Mouse (Mus musculus) urinary bladder, adult 18-20 months (tissue): ENCODE measurements around the gene Sema5b.
"Not testable (repeated sequence)": the region's sequence is repeated elsewhere in the genome, so short reads cannot be mapped to it uniquely, and the experiment has no call there.

Source experiments
- DNase-seq, 2 experiments: peaks; one replicate each; pipeline ENCODE4 v3.0.0; 2022; ENCODE audit warnings: low spot score in 2 of 2, mixed read lengths in 2 of 2

Sema5b gene

DNA sequence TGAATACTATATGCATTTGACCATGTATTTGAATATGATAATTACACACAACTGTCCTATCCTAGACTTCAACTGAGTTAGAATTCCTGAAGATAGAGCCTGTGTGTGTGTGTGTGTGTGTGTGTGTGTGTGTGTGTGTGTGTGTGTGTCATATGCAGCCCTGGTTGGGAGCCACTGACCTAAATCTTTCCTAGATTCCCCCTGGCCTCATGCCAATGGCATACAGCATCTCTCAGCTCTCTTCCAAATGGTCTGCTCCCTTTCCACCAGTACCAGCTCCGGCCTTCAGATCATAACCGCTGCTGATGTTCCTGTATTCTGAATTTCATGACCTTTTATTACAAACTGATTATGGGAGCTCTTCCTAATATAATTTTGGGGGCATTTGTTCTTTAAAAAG lies 8.4 kb downstream of the Sema5b start:
- no peak for DNase-seq

DNA sequence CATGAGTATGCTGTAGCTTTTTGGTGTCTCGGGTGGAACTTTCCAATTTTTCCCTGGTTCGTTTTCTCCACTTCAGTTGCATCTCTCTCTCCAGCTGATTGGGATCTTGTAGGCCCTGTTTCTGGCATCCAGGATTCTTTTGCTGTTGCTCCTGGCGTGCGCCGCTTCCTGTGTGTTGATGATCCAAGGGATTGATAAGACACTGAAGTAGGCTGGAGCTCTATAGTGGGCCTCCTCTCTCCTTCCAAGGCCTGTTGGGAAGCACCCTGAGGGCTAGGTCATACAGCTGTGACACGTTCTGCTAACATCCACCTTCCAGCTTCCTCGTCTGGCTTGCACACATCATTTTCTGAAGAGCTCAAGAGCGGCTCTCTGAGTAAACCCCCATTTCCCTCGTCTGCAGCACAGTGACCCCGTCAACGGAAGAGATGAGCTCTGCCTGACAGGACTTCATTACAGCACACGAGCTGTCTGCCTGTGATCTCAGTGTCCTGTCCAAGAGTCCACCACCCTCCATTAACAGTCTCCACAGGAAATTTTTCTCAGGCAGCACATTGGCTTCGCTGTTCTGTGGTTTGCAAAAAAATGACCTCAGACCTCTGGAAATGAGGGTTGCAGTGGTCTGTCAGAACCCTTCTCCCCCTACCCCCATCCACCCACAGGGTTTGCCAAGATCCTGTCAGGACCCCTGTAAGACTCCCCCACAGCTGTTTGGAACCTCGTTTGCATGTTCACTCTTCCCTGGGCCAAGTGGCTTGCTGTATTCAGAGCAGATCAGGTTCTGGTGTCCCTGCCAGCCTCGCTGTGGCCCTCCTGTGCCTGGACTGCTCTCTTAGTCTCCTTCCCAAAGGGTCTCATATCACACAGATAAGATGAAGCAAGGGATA lies 14.9 kb downstream of the Sema5b start:
- DNase-seq, result no peak

DNA sequence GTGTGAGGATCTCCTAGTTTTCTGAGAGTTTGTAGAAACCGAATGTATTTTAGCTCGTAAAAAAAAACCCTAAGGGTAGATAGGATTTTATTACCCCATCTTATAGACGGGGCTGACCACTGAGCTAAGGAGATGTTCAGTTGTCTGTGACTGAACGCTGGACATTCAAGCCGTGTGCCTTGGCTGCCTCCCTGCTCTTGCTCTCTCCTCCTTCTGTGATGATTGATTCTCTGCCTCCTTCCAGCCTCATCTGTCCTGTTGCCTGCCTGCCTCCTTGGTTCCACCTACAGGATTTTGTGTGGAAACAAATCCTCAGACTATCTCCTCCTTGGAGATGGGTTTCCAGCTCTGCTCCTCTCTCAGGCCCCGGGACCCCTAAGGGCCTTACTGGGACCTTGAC lies 16.1 kb downstream of the Sema5b start:
- no peak for DNase-seq

DNA sequence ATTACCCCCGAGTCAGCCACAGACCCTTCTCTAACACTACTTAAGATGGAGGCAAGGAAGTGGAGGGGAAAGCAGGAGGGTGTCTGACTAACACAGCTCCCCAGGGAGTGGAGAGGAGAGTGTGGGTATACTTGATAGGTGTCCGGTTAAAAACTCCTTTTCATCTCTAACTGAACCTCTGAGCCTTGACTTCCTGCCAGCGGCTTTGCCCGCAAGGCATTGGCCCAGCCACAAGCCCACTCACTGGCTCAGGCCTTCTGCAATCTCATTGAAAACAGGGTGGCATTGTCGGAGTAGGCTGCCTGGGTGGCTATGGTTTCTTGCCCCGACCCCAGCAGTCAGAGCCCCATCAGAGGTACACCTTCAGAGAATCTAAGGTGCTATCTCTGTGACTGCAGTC lies 20.6 kb downstream of the Sema5b start:
- DNase-seq, result no peak

DNA sequence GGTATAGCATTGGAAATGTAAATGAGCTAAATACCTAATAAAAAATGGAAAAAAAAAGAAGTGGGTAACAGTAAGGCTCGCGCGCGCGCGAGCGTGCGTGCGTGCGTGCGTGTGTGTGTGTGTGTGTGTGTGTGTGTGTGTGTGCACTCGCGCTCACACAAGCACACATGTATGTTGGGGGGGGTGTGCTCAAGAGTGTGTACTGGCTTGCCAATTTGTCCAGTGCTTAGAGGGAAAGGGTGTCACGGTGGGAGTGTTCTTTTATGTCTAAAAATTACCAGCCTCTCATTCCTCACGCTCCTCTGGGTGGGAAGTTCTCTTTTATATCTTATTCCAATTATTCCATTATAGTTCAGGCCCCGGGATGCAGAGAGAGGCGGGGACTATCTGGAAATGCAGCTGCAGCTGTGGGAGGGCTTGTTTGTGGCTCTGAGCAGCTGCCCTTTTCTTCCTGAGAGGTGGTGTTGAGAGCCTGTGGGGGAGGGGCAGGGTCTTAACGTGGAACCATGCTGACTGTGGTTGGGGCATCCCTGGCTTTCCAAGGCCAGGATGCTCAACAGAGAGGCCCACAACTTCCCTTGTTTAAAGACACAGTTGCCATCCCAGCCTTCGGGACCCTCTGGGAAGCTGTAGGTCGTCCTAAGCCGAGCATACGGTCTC lies 23.4 kb downstream of the Sema5b start:
- no peak for DNase-seq

DNA sequence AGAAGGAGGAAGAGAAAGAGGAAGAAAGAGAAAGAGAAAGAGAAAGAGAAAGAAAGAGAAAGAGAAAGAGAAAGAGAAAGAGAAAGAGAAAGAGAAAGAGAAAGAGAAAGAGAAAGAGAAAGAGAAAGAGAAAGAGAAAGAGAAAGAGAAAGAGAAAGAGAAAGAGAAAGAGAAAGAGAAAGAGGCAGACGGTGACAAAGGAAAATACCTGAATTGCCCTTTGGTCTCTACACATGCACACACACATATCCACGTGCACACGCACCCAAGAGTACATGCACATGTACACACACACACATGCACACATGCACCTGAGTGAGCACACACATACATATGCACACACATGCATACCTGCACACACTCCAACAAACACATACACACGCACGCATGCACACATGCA lies 24.7 kb downstream of the Sema5b start:
- not testable (repeated sequence) for DNase-seq

DNA sequence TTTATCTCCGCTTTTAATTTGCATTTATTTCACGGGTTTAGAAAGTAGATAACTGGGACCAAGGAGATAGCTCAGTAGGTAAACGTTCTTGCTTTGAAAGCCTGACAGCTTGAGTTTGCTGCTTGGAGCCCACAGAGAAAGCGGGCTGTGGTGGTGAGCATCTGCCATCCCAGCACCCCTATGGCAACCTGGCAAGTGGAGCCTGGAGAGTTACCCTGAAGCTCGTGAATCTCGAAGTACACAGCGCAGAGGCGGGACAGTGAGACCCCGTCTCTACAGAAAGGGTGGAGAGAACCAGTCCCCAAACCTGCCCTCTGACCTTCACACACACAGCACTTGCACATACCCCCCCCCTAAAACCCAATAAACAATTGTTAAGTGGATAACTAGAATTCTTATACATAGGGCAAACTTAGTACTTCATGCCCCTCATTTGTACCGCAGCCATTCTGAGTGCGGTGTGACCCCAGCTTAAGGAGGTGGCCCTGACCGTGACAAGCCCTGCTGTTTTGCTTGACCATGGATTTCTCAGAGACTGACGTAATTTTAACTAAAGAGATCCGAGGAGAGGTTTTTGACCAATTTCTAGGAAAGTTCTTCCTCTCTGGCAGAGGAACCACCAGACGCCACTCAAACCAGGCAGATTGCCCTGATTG lies 27.4 kb downstream of the Sema5b start:
- DNase-seq, result no peak

DNA sequence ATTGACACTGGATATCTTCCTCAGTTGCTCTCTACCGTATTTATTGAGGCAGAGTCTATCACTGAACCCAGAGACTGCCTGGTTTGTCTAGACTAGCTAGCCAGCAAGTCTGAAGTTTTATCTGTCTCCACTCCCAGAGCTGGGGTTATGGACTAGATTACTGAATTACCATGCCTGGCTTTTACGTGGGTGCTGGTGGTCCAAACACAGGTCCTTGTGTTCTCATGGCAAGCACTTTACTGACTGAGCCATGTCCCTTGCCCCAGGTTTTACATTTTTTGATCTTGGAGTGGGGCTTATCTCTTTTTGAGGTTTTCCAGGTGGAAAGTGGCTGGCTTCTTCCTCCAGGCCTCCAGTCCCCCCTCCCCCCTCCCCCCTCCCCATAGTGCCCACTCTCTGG lies 28.4 kb downstream of the Sema5b start:
- no peak for DNase-seq

DNA sequence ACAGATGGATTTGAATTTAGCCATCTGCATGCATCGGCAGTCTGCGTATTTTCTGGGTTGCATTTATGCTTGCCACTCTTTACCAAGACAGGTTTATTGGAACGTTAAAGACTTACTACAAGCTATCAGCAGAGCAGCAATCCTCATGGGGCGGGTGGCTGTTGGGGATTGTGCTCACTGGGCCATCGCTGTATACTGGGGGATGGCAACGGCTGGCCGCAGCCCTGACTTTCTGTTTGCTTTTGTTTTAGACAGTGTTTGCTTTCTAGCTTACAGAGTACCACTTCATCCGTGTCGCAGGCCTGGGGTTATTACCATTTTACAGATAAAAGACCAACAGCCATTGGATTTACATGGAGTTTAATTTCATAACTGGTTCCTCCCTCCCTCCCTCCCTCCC lies 28.8 kb downstream of the Sema5b start:
- DNase-seq, result no peak

DNA sequence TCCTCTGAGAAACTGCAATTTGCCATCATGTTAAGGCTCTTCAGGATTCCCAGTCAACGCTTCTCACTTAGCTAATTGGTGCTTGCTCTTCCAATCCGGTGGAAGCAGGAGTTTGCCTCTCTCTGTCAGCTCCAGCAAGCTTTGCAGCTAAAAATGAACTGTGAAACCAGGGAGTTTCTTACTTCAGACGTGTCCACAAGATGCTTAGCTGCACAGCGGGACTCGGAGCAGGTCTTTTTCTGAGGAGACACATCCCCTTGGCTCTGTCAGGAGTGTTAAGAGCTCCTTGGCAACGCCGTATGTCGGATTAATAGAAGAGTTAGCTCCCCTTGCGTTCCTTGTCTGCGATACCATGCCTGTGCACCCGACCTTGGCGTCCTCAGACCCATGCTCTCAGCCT lies 29.7 kb downstream of the Sema5b start:
- no peak for DNase-seq

DNA sequence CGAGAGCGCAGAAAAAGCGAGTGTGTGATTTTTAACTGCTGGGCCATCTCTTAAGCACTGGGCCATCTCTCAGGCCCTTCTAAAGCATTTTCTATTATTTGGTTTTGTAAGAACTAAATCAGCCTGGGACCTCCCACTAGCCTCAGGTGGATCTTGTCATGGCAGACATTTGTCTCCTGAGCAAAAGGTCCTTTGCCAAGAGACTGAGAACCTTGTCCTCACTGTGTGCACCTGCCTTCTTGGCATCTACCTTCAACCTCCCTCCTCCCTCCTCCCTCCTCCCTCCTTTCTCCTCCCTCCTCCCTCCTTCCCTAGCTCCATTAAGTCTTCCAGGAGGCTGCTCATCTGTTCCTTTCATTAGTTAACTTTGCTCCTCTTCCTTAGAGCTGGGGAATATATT lies 32.6 kb downstream of the Sema5b start:
- no peak for DNase-seq

DNA sequence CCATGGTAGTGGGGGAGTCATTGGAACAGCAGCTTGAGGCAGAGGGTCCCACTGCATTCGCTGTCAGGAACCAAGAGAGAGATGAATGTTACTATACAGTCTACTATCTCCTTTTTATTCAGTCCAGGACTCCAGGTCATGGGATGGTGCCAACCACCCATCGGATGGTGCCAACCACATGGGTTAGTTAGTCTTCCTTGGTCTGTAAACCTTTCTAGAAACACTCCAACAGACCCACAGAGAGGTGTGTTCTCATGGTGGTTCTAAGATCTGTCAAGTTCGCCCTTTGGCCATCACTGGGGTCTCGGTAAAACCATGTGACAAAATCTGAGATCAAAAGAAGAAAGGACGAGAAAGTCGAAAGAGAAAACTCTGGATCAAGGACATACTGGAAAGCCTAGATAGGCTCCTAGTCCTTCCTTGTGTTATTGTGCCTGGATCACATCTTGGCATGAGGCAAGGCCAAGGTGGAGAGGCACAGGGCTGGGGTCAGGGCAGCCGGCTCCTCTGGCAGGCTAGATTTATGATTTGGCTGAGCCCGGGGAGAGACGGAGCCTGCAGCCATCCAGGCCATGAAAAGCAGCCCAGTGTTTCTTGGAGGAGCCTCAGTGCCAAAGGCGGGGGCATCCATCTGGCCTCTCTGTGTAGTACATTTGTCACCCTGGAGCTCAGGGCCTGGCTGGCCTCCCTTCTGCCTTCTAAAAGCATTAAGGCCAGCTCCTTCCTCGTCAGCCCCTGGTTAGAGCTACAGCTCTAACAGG lies 36.4 kb downstream of the Sema5b start:
- no peak for DNase-seq

DNA sequence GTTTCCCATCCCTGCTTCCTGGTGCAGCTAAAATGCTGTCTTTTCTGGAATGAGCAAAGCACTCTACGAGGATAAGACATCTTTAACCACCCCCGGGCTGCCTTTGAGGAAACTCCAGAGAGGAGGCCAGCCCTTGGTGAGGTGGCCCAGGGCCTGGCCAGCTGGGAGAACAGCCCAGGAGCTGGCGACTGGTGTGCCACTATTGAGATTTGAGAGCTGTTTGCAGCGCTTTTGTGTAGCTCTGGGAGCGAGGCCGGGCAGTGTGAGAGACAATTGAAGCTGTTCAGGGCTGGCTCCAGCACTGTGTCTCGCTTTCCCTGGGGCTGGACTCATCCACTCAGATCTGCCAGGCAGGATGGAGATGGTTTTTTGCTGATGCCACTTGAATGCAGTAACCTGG lies 40.4 kb downstream of the Sema5b start:
- no peak for DNase-seq

DNA sequence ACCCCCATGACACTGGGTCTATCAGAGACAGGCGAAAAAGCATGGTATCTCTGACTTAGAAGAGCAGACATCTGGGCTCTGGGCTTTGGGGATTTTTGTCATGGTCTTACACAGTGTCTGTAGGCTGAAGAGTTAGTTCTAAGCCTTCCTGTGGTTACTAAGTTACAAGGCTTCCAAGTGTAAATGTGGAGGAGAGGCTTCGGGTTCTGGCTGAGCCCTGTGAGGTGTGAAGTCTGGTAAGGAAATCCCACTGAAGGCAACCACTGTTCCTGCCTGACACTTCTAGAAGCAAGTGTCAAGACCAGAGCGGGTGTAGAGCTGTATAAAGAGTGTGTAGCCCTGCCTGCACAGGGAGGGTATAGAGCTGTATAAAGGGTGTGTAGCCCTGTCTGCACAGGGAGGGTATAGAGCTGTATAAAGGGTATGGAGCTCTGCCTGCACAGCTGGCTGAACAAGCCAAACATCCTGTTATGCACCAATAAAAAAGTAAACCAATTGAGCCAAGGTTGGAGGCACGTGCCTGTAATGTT lies 42.7 kb downstream of the Sema5b start:
- DNase-seq, result no peak

DNA sequence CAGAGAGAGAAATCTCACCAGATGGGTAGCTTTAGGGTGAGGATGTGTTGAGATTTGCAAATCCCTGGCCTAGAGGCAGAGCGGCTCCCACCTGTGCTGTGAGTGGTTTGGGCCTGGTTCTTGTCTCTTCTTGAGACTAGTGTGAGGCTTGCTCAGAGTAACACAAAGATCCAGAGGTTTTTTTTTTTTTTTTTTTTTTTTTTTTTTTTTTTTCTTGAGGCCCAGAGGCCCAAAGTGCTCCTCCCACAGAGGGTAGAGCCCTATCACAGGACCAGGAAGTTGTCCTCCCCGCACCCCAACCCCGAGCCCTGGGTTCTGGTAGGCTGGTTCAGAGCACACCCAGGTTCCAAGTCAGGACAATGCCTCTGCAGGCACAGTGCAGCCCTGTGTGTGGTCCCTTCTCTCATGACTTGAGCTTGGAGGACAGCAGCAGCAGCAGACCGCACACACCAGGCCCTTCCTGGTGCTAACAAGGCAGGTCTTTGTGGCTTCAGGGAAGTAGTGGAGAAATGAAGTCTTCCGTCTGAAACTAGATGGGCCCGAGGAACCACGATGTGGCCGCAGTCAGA lies 44.3 kb downstream of the Sema5b start:
- no peak for DNase-seq

DNA sequence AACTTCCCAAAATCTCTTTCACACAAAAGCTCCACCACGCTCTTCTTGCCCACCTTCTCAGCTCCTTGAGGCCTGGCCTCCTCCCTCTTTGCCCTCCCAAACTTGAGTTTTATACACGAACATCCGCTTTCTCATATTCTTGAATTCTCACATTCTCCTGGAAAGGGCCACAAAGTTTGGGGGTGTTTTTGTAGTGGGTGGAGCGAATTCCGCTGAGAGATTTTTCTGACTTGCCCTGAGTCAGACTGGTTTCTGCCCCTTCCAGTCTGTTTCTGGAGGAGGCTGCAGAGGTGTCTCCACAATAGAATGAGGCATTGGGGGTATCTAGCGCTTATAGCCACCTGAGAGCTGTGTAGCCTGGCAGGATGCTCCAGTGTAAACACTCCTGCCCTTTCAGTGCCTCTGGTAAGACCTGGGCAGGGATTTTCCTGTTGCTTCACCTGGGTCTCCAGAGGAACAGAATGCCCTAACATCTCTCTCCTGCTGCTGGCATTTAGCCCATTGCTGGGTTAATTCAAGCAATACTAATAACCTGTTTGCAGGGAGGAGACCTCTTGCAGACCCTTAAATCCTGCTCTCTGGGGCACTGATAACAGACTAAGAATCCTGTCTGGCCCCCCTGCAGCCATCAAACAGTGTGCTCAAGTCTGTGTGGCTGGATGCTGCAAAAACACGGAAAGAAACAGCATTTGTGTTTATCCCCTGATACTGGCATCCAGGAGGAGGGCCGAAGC lies 46.3 kb downstream of the Sema5b start:
- DNase-seq, result no peak

DNA sequence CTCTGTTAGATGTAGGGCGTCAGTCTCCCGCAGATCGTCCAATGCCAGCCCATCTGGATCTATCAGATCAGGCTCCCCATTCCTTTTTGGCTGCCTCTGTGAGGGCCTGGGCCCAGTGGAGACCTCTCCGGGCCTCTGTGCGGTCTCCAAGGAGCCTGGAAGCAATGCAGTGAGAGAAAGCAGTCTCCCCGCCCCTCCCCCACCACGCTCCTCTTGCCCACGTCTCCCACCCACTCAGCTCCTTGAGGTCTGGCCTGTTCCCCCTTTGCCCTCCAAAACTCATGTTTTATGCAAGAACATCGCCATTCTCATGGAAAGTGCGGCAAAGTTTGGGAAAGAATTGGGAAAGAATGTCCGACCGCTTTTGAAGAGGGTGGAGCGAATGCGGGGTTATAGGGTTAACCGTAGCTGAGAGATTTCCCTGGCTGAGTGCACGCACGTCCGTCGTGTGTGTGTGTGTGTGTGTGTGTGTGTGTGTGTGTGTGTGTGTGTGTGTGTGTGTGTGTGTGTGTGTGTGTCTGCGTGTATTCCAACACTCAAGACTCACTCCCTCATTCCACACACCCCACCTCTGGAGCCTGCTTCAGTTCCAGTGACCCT lies 47.0 kb downstream of the Sema5b start:
- DNase-seq, result no peak

DNA sequence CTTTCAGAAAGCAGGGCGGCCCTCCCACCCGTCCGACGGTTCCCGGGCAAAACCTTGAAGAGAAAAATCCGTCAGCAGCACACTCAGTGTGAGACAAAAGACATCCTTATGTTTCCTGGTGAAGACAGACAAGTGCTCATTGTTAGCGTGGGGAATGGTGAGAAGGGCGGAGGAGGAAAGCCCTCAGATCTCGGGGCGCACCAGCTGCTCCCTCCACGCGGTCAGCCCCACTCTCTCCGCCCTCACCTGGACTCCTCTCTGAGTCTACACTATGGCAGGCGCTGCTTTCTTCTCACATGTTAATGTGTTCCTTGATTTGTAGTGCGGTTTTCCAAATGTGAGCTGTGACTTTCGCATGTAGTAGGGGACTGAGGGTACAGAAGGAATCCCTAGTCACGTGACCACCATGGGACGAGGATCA lies 47.8 kb downstream of the Sema5b start:
- no peak for DNase-seq

DNA sequence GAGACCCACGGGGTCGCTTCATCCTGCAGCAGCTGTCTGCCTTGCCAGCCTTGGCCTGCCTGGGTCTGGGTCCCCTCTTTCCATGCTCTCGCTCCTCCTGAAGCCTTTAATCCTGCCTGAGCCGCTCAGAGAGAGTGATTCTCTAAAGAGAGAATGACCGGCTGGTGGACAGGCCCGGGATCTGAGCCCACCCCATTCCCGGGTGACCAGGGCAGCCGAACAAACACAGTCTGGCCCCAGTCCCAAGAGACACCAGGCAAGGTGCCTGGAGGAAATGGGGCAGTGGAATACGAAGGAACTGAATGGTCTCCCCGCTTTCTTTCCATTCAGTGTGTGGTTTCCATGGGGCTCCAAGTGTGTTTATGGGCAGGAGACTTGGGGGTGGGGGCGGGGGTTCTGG lies 50.8 kb downstream of the Sema5b start:
- no peak for DNase-seq
